Mouse (Mus musculus) regulatory T cell (primary cell): ENCODE measurements around the gene Akip1.

Source experiments
- in situ Hi-C: fragments of 300-600 bp; cut with MboI, MseI; formaldehyde crosslinking; loops from one replicate; pipeline ENCODE4 v1.15.1; 2025; ENCODE audit warnings: high pct_unique_total_duplicates

Akip1 gene

DNA sequence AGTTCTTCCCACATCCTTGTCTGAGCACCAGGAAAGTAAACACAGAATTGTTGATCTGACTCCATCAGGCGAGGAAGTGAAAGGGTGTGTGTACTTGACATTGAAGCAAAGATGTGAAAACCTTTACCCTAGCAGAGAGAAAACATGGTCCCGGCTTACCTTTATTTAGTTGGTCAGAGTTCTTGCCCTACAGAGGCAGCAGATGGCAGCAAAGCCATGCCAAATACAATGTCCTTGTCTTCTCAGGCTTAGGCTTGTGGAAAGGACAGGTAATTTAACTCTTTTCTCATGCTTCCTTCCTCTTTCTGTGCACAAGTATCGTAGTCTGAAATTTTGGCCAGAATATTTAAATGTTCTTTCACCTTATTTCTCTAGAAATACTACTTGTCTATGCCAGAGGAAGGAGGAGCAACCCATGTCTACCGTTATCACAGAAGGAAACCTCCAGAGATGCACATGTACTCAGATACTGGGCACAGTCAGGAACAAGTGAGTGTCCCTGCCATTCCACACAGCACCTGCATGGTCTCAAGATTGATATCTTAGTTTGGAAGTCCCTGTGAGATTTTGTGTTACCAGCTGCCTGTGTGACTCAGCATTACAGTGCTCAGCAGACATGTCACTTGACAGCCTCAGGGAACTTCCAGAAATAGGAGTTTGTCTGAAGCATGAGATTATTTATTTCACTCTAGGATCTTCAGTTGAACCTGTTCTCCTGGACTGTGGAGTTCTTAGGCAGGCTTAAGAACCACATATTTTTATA, 3.7 kb downstream of the Akip1 start:
- in situ Hi-C loops = no loop called here

- in situ Hi-C loops = no loop called here
Measured at GRCm38 (mm10) chr7:109708961-109709382, 5.5 kb downstream of the Akip1 start.

DNA sequence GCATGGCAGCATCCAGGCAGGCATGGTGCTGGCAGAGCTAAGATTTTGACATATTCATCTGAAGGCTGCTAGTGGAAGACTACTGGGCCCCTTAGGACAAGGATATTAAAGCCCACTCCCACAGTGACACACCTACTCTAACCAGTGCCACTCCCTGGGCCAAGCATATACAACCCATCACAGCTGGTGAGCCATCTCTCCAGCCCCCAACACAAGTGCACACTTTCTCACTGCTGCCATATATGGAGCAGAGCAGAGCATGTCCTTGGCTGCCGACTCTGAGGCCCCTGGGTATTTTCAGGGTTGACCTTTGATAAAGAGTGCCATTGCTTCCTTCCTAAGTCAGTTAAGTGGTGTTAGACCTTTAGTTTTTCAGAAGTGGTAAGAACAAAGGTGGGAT, 6.6 kb downstream of the Akip1 start:
- in situ Hi-C loops = no loop called here

DNA sequence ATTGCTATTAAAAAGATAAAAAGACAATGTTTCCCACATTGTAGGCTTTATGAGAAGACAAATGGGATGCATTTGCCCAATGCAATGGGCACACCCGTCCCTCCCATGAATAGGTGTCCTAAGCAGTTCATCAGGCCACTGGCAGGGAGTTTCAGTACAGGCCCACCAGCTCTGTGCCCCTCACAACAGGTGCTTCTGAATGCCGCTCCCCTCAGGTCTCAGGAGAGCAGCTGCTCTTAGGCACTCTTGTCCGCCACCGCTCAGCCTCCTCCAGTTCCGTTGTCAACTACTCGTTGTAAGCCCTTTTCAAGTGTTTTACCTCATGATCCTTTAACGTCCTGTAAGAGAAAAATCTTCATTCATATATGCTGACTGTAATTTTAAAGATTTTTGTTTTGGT, 8.7 kb downstream of the Akip1 start:
- in situ Hi-C loops = no loop called here

DNA sequence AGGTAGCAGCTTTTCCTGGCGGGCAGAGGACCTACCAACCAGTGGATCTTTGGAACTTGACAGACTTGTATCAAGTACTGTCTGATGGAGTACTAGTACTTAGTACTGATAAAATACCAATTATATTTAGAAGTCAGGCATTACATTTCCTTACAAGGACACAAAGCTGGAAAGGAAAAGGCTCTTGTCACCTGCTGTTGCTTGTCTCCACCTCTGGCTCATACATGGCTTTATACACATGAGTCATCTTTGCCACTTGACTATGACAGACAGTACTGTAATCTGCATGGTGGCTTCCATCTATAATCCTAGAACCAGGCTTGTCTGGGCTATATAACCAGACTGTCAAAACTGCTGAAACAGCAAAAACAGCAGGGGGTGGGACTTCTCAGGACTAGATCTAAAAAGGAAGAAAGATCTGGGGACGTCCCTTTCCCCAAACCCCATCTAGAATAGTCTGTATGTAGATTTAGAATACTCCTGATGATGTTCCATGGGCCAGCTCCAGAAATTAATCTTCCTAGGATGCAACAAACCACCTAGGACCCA, 10.0 kb downstream of the Akip1 start:
- in situ Hi-C loops = no loop called here

- in situ Hi-C loops = no loop called here
Measured at GRCm38 (mm10) chr7:109719286-109719685, 15.8 kb downstream of the Akip1 start.

- in situ Hi-C loops = no loop called here
Measured at GRCm38 (mm10) chr7:109722618-109723017, 19.1 kb downstream of the Akip1 start.

- in situ Hi-C loops = no loop called here
Measured at GRCm38 (mm10) chr7:109723114-109723513, 19.6 kb downstream of the Akip1 start.

GRCm38 (mm10) chr7:109723697-109724096, 20.2 kb downstream of the Akip1 start, which contains the start of gene BC051019:
TSS of gene BC051019 (minus strand) at chr7:109723850.
- in situ Hi-C loops = no loop called here

DNA sequence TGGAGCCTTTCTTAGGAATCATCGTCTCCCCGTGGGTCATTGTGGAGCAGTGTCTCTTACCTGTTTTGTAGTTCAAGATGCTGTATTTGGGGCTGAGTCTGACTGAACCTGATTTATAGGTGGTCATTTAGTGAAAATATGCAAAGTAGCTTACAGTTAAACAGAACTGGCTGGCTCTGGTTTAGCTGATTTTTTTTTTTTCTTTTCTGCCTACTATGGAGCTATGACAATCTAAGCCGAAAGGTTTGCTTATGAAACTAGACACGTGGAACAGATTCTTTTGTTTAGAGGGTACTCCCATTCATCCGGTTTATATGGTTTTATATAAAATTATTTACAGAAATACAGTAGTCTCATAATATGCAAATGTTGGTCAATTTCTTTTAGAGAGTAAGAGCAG, 28.1 kb downstream of the Akip1 start, which contains the start of gene Ascl3:
Gene Ascl3 (minus strand): TSS at position 101 of the 400 bp plus-strand sequence.
- in situ Hi-C loops = no loop called here

GRCm38 (mm10) chr7:109734806-109735205, 31.3 kb downstream of the Akip1 start:
- in situ Hi-C loops = no loop called here

GRCm38 (mm10) chr7:109739822-109740370, 36.4 kb downstream of the Akip1 start:
- in situ Hi-C loops = no loop called here

- in situ Hi-C loops = no loop called here
Measured at GRCm38 (mm10) chr7:109741060-109741459, 37.6 kb downstream of the Akip1 start.

DNA sequence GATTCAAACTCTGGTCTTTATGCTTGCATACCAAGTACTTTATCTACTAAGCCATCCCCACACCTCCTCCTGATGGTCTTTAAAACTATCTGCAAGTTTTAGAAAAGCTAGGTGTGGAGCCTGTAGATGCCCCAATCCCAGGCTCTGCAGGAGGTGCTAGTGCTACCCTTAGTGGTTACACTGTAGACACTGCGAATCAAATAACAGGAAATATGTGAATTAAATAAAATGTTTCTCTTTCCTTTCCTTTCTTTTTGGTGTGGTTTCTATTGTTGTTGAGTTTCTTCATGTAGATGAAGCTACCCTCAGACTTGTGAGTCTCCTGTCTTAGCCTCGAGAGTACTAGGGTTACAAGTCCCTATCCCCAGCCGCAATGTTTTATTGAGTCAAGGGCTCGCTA, 38.2 kb downstream of the Akip1 start:
- in situ Hi-C loops = no loop called here

DNA sequence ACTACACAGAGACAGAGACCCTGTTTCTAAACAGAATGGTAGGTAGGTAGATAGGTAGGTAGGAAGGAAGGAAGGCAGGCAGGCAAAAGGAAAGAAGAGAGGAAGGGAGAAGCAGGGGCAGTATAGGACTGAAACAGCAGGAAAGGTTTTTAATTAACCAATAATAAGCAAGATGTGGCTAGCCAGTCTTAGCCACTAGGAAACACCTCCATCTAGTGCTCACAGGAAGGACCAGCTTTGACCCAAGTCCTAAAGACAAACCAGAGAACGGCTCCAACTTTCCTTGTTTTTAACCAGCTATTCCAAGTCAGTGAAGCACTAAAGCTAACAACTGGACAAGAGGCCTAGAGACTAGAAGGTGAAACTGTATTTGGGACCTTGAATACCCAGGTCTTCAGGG, 44.3 kb downstream of the Akip1 start:
- in situ Hi-C loops = no loop called here

DNA sequence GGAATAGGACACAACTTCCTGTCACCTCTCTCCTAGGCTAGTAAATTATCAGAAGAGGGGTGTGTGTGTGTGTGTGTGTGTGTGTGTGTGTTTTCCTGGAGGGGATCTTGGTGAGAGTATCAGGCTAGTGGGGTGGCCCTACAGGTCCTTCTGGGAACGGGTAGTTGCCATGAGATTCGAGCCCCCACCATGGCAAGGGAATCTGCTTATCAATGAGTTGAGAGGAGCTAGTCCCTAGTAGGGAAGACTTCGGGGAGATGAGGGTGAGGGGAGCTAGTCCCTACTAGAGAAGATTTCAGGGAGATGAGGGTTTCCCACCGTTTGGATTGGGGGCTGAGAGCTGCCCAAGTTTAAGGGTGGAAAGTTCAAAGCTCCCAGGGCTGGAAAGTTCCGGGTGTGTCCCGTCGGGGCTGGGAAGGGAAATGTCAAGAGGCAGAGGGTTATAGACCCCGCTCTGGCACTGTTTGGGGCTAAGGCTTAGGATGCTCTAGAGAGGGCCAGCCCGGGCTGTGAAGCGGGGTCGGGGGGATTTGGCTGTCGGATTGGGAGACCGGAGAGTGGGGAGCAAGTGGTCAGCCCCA, 48.0 kb downstream of the Akip1 start:
- in situ Hi-C loops = no loop called here

GRCm38 (mm10) chr7:109752008-109752925, 48.8 kb downstream of the Akip1 start, which contains the start of gene Tmem9b:
TSS of gene Tmem9b (minus strand) at chr7:109752875.
- in situ Hi-C loops = no loop called here

- in situ Hi-C loops = no loop called here
Measured at GRCm38 (mm10) chr7:109754034-109754433, 50.5 kb downstream of the Akip1 start.

DNA sequence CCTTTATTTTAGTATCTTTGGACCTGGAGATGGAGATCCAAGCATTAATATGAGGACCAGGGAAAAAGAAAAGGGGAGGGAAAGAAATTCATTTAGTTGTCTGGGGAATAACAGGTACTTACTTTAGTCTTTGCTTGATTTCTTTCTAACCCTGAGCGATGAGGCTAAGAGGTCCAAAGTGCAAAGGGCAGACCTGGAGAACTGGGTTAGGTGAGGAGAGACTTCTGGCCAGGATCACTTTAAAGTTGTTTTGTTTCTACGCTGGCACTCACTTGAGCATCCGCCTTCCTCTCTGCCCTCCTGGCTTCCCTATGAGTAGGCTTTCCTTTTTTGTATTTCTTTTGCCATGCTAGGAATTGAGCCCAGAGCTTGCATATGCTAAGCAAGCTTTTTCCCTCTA, 52.8 kb downstream of the Akip1 start:
- in situ Hi-C loops = no loop called here
